Mouse (Mus musculus) CD4-positive, CD25-positive, alpha-beta regulatory T cell, adult 4 months (primary cell): Measurements from ENCODE around the gene Trim72. TPM values are rescaled to one million over a fixed set of nuclear protein-coding genes. Genes with fewer than 3 reads are reported as not detected.
A peak's percentile ranks its signal among the peaks of the same experiment; 100 is the strongest.
"Not testable (repeated sequence)": the region's sequence is repeated elsewhere in the genome, so short reads cannot be mapped to it uniquely, and the experiment has no call there.

Experiments used
- ATAC-seq: one replicate; pipeline ENCODE4 v1.8.0; 2017
- polyA plus RNA-seq, 2 experiments: library from polyadenylated mRNA; unstranded; fragments of 100-300 nt; shearing (Covaris generic); gene quantifications; one replicate each; pipeline ENCODE4 v1.2.1; 2017

Gene Trim72
- polyA plus RNA-seq, 2 experiments from 2014 or later = not detected

- no peak for ATAC-seq
Observed at GRCm38 (mm10) chr7:128009715-128010340, 6.1 kb downstream of the Trim72 start.

- no peak for ATAC-seq
Observed at GRCm38 (mm10) chr7:128012136-128012780, 8.5 kb downstream of the Trim72 start.

GRCm38 (mm10) chr7:128013116-128013515 is 9.4 kb downstream of the Trim72 start:
- no peak for ATAC-seq

GRCm38 (mm10) chr7:128016134-128016533 is 12.4 kb downstream of the Trim72 start:
- ATAC-seq = not testable (repeated sequence)

GRCm38 (mm10) chr7:128016650-128017049 is 12.9 kb downstream of the Trim72 start:
- no peak for ATAC-seq

GRCm38 (mm10) chr7:128018275-128018674 is 14.5 kb downstream of the Trim72 start:
- no peak for ATAC-seq

- no peak for ATAC-seq
Observed at GRCm38 (mm10) chr7:128019187-128019586, 15.4 kb downstream of the Trim72 start.

GRCm38 (mm10) chr7:128022974-128023373 is 19.2 kb downstream of the Trim72 start:
- no peak for ATAC-seq

- no peak for ATAC-seq
Observed at GRCm38 (mm10) chr7:128023565-128023964, 19.8 kb downstream of the Trim72 start.

GRCm38 (mm10) chr7:128024364-128024763 is 20.6 kb downstream of the Trim72 start:
- no peak for ATAC-seq

- ATAC-seq = no peak
Observed at GRCm38 (mm10) chr7:128024932-128025331, 21.2 kb downstream of the Trim72 start.

GRCm38 (mm10) chr7:128025381-128025780 is 21.6 kb downstream of the Trim72 start:
- ATAC-seq = no peak

GRCm38 (mm10) chr7:128031403-128031976 is 27.7 kb downstream of the Trim72 start:
- ATAC-seq = no peak

GRCm38 (mm10) chr7:128032290-128032988 is 28.7 kb downstream of the Trim72 start:
- no peak for ATAC-seq

- no peak for ATAC-seq
Observed at GRCm38 (mm10) chr7:128032989-128033293, 29.2 kb downstream of the Trim72 start.

- no peak for ATAC-seq
Observed at GRCm38 (mm10) chr7:128033616-128034015, 29.9 kb downstream of the Trim72 start.

GRCm38 (mm10) chr7:128042161-128042820 is 38.5 kb downstream of the Trim72 start:
- ATAC-seq = not testable (repeated sequence)

GRCm38 (mm10) chr7:128044142-128044785 is 40.5 kb downstream of the Trim72 start:
- no peak for ATAC-seq

GRCm38 (mm10) chr7:128045640-128046039 is 41.9 kb downstream of the Trim72 start:
- no peak for ATAC-seq

GRCm38 (mm10) chr7:128048819-128049218 is 45.1 kb downstream of the Trim72 start:
- ATAC-seq = no peak

- no peak for ATAC-seq
Observed at GRCm38 (mm10) chr7:128049254-128049653, 45.5 kb downstream of the Trim72 start.

- peak; percentile 57 for ATAC-seq
Observed at GRCm38 (mm10) chr7:128050739-128051138, 47.0 kb downstream of the Trim72 start.

- no peak for ATAC-seq
Observed at GRCm38 (mm10) chr7:128053061-128053460, 49.3 kb downstream of the Trim72 start.
